Mouse (Mus musculus) kidney, postnatal 0 days (tissue): ENCODE measurements around the gene Ptprm. TPM values are rescaled to one million over a fixed set of nuclear protein-coding genes. Genes with fewer than 3 reads are reported as not detected.

Experiments
- ATAC-seq: fragments of 200-750 bp; cut with Nextera tagmentation; replicated peaks from 2 replicates; pipeline ENCODE4 v1.8.0; 2017; ENCODE audit warnings: low read depth, moderate number of reproducible peaks, moderate TSS enrichment, moderate library complexity; ENCODE audit not compliant: low FRiP score
- DNase-seq: peaks from one replicate; pipeline ENCODE4 v3.0.0-alpha.2; 2016; ENCODE audit warnings: low spot score
- H3K27ac ChIP-seq: fragments of 300-500 bp; sonication (generic); 2 replicates; pipeline ENCODE4 v1.5.1; 2014; ENCODE audit warnings: mild to moderate bottlenecking
- H3K27me3 ChIP-seq: fragments of 300-500 bp; sonication (generic); 2 replicates; pipeline ENCODE4 v1.6.1; 2014; ENCODE audit warnings: low read length, mixed read lengths; ENCODE audit not compliant: insufficient read depth
- H3K36me3 ChIP-seq: fragments of 300-500 bp; sonication (generic); 2 replicates; pipeline ENCODE4 v1.6.1; 2014; ENCODE audit warnings: low read length, mixed read lengths; ENCODE audit not compliant: insufficient read depth
- H3K4me1 ChIP-seq: fragments of 300-500 bp; sonication (generic); replicated peaks from 2 replicates; pipeline ENCODE4 v1.6.1; 2014; ENCODE audit warnings: antibody characterized with exemption, low read length, mixed read lengths; ENCODE audit not compliant: insufficient read depth
- H3K4me2 ChIP-seq: fragments of 300-500 bp; sonication (generic); 2 replicates; pipeline ENCODE4 v1.6.1; 2014; ENCODE audit warnings: mild to moderate bottlenecking, low read length, moderate library complexity, mixed read lengths
- H3K4me3 ChIP-seq: fragments of 300-500 bp; sonication (generic); replicated peaks from 2 replicates; pipeline ENCODE4 v1.5.1; 2014; ENCODE audit warnings: low read depth, low read length
- H3K9ac ChIP-seq: fragments of 300-500 bp; sonication (generic); 2 replicates; pipeline ENCODE4 v1.6.1; 2014; ENCODE audit warnings: low read depth, low read length
- H3K9me3 ChIP-seq: fragments of 300-500 bp; sonication (generic); replicated peaks from 2 replicates; pipeline ENCODE4 v1.6.1; 2016; ENCODE audit warnings: low read length, inconsistent platforms, mixed read lengths
- CTCF ChIP-seq: IDR thresholded peaks from 2 replicates; pipeline ENCODE4 v1.5.1; 2016; ENCODE audit warnings: antibody characterized with exemption, low read depth, mild to moderate bottlenecking, moderate library complexity
- WGBS: fragments of 180-500 bp; shearing (Covaris S2); extraction: QIAGEN DNeasy Blood & Tissue Kit; methylation state at CpG from one replicate; pipeline ENCODE4 v1.1.7; 2014; 5-methylcytosine and 5-hydroxymethylcytosine counted together
- polyA plus RNA-seq: library from polyadenylated mRNA; unstranded; fragments of >200 nt; fragmentation: Nextera tagmentation; extraction: Ambion mirVana; gene quantifications from 2 replicates; pipeline ENCODE4 v1.2.1, GENCODE M21; 2015

Ptprm gene
- polyA plus RNA-seq, 1 experiment from 2014 or later = 13.7 TPM

DNA sequence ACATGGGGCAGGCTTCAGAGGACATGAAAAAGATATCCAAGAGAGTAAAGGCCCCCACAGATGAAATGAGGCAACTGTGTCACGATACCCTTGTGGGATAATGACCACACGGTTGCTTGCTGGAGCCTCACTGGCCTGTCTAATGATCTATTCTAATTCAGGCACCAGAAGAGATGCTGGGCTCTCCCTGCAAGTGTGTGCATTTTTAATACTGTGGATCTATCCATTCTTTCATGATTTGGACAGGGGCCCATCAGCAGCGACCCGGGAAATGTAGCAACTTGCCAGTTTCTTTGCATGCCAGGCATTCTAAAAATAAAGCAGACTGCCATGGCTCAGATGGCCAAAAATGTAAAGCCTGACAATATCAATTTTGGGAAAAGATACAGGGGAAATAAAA lies 280.7 kb downstream of the Ptprm start:
- ATAC-seq = no peak
- Histone ChIP-seq H3K4me3 (no peak overlapping the region), H3K27ac (no peak overlapping the region), H3K4me1 (no peaks in the 10 kb centered on the region), H3K36me3 (no peaks in the 10 kb centered on the region), H3K4me2 (no peak overlapping the region), H3K27me3 (no peaks in the 10 kb centered on the region), H3K9me3 (no peaks in the 10 kb centered on the region), H3K9ac (no peak overlapping the region)
- 63% methylated on average over 4 of the region's 4 CpGs for WGBS
- no peak for TF ChIP-seq CTCF
- no peak for DNase-seq

DNA sequence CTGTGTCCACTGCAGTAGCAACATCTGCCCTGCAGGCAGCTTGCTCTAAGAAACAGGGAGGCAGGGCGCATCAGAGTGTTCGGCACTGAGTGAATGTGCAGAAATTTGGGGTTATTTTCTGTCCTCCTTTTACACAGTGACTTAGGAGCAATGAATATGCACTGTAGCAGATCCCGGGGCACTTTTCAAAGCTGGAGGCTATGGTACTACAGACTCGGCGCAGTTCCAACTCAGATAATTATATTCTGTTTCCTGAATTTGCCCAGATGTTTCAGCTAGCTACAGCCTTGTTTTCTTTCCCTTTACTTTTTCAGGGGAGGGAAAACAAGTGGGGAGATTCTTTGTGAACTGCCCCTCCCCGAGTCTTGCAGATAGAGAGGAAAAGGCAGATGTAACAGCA lies 281.1 kb downstream of the Ptprm start:
- H3K9me3 ChIP-seq = no peaks in the 10 kb centered on the region
- WGBS = 72% methylated on average over 6 of the region's 6 CpGs
- no peak overlapping the region for H3K4me2 ChIP-seq
- ATAC-seq (no peak), DNase-seq (no peak)
- no peaks in the 10 kb centered on the region for H3K27me3 ChIP-seq
- no peaks in the 10 kb centered on the region for H3K36me3 ChIP-seq
- H3K9ac ChIP-seq = no peak overlapping the region
- H3K4me1 ChIP-seq = no peaks in the 10 kb centered on the region
- no peak overlapping the region for H3K27ac ChIP-seq
- no peak for TF ChIP-seq CTCF
- H3K4me3 ChIP-seq = no peak overlapping the region

DNA sequence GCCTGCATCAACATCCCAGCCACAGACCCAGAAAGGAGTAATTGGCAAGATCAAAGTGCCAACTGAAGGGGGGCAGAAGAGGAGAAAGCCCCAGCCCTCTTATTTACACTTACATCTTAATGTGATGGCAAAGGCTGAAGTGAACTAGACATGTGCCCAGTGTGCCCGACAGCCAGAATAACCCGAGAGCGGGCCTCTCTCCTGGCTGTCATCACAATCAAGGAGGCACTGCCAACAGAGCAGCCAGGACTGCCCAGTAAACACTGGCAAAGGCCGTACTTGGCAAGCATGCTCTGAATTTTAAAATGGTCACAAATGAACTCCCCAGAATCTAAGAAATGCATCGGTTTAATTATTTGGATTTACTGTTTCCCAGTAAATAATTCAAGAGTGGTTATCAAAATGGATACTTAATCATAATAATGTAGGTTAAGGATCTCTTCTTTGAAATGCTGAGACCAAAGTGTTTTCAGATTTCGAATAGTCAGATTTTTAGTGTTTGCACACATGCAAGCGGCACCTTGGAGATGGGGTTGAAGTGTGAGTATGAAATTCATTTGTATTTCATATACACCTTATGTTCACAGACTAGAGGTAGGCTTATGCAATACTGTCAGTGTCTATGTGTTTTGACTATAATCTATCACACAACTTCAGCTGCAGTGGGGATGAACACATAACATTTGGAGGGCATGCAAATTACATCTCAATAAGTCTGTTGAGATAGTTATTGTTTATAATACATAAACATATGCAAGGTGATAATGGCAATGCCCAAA lies 282.8 kb downstream of the Ptprm start:
- H3K36me3 ChIP-seq = no peaks in the 10 kb centered on the region
- ATAC-seq (no peak), DNase-seq (no peak)
- H3K4me3 ChIP-seq = no peak overlapping the region
- H3K9me3 ChIP-seq = no peaks in the 10 kb centered on the region
- WGBS = 82% methylated on average over 7 of the region's 7 CpGs
- no peak for TF ChIP-seq CTCF
- H3K27ac ChIP-seq = no peak overlapping the region
- no peak overlapping the region for H3K4me2 ChIP-seq
- no peak overlapping the region for H3K9ac ChIP-seq
- no peaks in the 10 kb centered on the region for H3K4me1 ChIP-seq
- H3K27me3 ChIP-seq = no peaks in the 10 kb centered on the region

GRCm38 (mm10) chr17:67063611-67064010 lies 290.6 kb downstream of the Ptprm start:
- no peak for ATAC-seq

GRCm38 (mm10) chr17:67055681-67056080 lies 298.6 kb downstream of the Ptprm start:
- ATAC-seq (no peak), DNase-seq (no peak)
- H3K9me3 ChIP-seq = no peaks in the 10 kb centered on the region

More at GRCm38 (mm10) chr17:67063611-67064010, 290.6 kb downstream of the Ptprm start:
- Histone ChIP-seq H3K36me3 (no peaks in the 10 kb centered on the region), H3K27ac (no peak overlapping the region), H3K4me1 (no peaks in the 10 kb centered on the region), H3K27me3 (no peaks in the 10 kb centered on the region), H3K4me2 (no peak overlapping the region), H3K9me3 (no peaks in the 10 kb centered on the region), H3K4me3 (no peak overlapping the region), H3K9ac (no peak overlapping the region)
- no peak for DNase-seq
- TF ChIP-seq CTCF = no peak
- 84% methylated on average over 5 of the region's 5 CpGs for WGBS

DNA sequence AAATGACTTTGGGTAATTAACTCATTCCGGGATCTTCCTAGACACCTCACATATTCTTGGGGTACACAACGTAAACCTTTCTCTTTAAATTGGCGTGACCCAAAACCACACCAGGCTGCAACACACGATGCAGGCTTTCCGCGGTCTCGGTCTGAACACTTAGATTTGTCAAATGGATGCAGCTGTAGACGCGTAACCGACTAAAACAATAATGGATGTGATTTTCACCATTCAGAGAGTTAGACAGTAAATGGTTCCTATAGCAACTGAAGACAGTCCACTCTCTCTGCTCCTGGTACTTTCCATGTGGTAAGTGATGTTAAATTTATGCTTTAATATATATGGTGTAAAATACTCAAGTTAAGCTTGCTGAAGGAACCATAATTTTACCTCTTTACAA lies 300.1 kb downstream of the Ptprm start:
- Histone ChIP-seq H3K4me1 (no peaks in the 10 kb centered on the region), H3K9ac (no peak overlapping the region), H3K9me3 (no peaks in the 10 kb centered on the region), H3K4me2 (no peak overlapping the region), H3K27me3 (no peaks in the 10 kb centered on the region), H3K27ac (no peak overlapping the region), H3K4me3 (no peak overlapping the region), H3K36me3 (no peaks in the 10 kb centered on the region)
- WGBS = 93% methylated on average over 10 of the region's 10 CpGs
- no peak for TF ChIP-seq CTCF
- DNase-seq (no peak), ATAC-seq (no peak)

More at GRCm38 (mm10) chr17:67055681-67056080, 298.6 kb downstream of the Ptprm start:
- Histone ChIP-seq H3K4me3 (no peak overlapping the region), H3K4me1 (no peaks in the 10 kb centered on the region), H3K27ac (no peak overlapping the region), H3K4me2 (no peak overlapping the region), H3K36me3 (no peaks in the 10 kb centered on the region), H3K9ac (no peak overlapping the region), H3K27me3 (no peaks in the 10 kb centered on the region)
- no peak for TF ChIP-seq CTCF
- WGBS = 89% methylated on average over 6 of the region's 6 CpGs
